Mouse (Mus musculus) cerebellum, postnatal 36 days (tissue): ENCODE results near the gene Eno1.
A peak's percentile ranks its signal among the peaks of the same experiment; 100 is the strongest.
"Not testable (repeated sequence)": the region's sequence is repeated elsewhere in the genome, so short reads cannot be mapped to it uniquely, and the experiment has no call there.

Experiments
- DNase-seq, 2 experiments: peaks; one replicate each; pipeline ENCODE4 v3.0.0; 2021 to 2022; ENCODE audit warnings: mixed read lengths in 2 of 2

Eno1 gene

GRCm38 (mm10) chr4:150281891-150282630 is 45.5 kb downstream of the Eno1 start:
- peak; percentile 45 to 54 for DNase-seq

- no peak for DNase-seq
These were observed 46.3 kb downstream of the Eno1 start for GRCm38 (mm10) chr4:150282631-150283334.

- DNase-seq: no peak
These were observed 46.8 kb downstream of the Eno1 start for GRCm38 (mm10) chr4:150283335-150283638.

GRCm38 (mm10) chr4:150283993-150284392 is 47.5 kb downstream of the Eno1 start:
- DNase-seq: peak in 1 of 2 experiments; percentile 19

GRCm38 (mm10) chr4:150286980-150287379 is 50.5 kb downstream of the Eno1 start:
- no peak for DNase-seq

GRCm38 (mm10) chr4:150287463-150287862 is 50.9 kb downstream of the Eno1 start:
- DNase-seq: not testable (repeated sequence)

- no peak for DNase-seq
These were observed 55.4 kb downstream of the Eno1 start for GRCm38 (mm10) chr4:150291900-150292299.

GRCm38 (mm10) chr4:150294870-150295269 is 58.3 kb downstream of the Eno1 start:
- DNase-seq: no peak

GRCm38 (mm10) chr4:150295966-150296365 is 59.4 kb downstream of the Eno1 start:
- DNase-seq: no peak
